Mouse (Mus musculus) heart, embryonic 16.5 days (tissue): Measurements from ENCODE around the gene Sulf2. TPM values are rescaled to one million over a fixed set of nuclear protein-coding genes. Genes with fewer than 3 reads are reported as not detected.

Source experiments
- ATAC-seq: fragments of 200-750 bp; cut with Nextera tagmentation; replicated peaks from 2 replicates; pipeline ENCODE4 v1.8.0; 2017; ENCODE audit warnings: moderate number of reproducible peaks; ENCODE audit not compliant: insufficient read depth, low FRiP score; ENCODE audit errors: extremely low read depth
- H3K27ac ChIP-seq: fragments of 300-500 bp; sonication (generic); 2 replicates; pipeline ENCODE4 v1.5.1; 2014; ENCODE audit warnings: mild to moderate bottlenecking, low read length, control low read depth, moderate library complexity
- H3K27me3 ChIP-seq: fragments of 300-500 bp; sonication (generic); 2 replicates; pipeline ENCODE4 v1.6.1; 2014; ENCODE audit warnings: low read length, mixed read lengths; ENCODE audit not compliant: control insufficient read depth, insufficient read depth
- H3K36me3 ChIP-seq: fragments of 300-500 bp; sonication (generic); 2 replicates; pipeline ENCODE4 v1.6.1; 2014; ENCODE audit not compliant: control insufficient read depth, insufficient read depth
- H3K4me1 ChIP-seq: fragments of 300-500 bp; sonication (generic); 2 replicates; pipeline ENCODE4 v1.6.1; 2014; ENCODE audit warnings: low read length, mixed read lengths; ENCODE audit not compliant: control insufficient read depth, insufficient read depth
- H3K4me2 ChIP-seq: fragments of 300-500 bp; sonication (generic); 2 replicates; pipeline ENCODE4 v1.6.1; 2014; ENCODE audit warnings: low read depth, mild to moderate bottlenecking, control low read depth, low read length
- H3K4me3 ChIP-seq: fragments of 300-500 bp; sonication (generic); 2 replicates; pipeline ENCODE4 v1.5.1; 2014; ENCODE audit warnings: mild to moderate bottlenecking, control low read depth, low read length
- H3K9ac ChIP-seq: fragments of 300-500 bp; sonication (generic); 2 replicates; pipeline ENCODE4 v1.6.1; 2014; ENCODE audit warnings: low read length, control low read depth
- H3K9me3 ChIP-seq: fragments of 300-500 bp; sonication (generic); replicated peaks from 2 replicates; pipeline ENCODE4 v1.6.1; 2016; ENCODE audit warnings: low read length; ENCODE audit not compliant: control insufficient read depth
- WGBS: fragments of 180-500 bp; shearing (Covaris S2); extraction: QIAGEN DNeasy Blood & Tissue Kit; methylation state at CpG from one replicate; pipeline ENCODE4 v1.1.7; 2014; 5-methylcytosine and 5-hydroxymethylcytosine counted together
- polyA plus RNA-seq: library from polyadenylated mRNA; unstranded; fragments of >200 nt; fragmentation: Nextera tagmentation; extraction: Ambion mirVana; gene quantifications from 2 replicates; pipeline ENCODE4 v1.2.1, GENCODE M21; 2015

The Sulf2 gene
- polyA plus RNA-seq, 1 experiment from 2014 or later, result 61.8 TPM

DNA sequence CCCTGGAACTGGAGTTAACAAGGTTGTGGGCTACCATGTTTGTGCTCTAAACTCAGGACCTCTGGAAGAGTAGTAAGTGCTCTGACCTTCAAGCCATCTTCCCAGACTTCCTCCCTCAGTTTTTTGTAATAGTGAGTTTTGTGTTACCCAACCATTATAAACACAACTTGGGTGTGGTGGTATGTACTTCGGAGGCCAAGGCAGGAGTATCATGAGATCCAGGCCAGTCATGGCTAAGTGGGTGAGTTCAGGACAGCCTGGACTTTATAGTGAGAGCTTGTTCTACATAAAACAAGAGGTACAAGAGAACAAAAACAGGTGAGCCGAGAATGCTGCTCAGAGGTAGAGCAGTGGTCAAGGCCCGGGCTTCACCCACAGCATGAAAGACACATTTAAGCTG, 127.6 kb downstream of the Sulf2 start:
- no peaks in the 10 kb centered on the region for H3K27me3 ChIP-seq
- H3K4me2 ChIP-seq, result no peak overlapping the region
- no peak overlapping the region for H3K9ac ChIP-seq
- WGBS, result 94% methylated on average over 3 of the region's 3 CpGs
- ATAC-seq, result no peak
- H3K4me3 ChIP-seq, result no peak overlapping the region
- H3K36me3 ChIP-seq, result no peaks in the 10 kb centered on the region
- H3K9me3 ChIP-seq, result no peaks in the 10 kb centered on the region
- no peak overlapping the region for H3K27ac ChIP-seq
- H3K4me1 ChIP-seq, result peaks cover 26% of the 10 kb centered on the region

DNA sequence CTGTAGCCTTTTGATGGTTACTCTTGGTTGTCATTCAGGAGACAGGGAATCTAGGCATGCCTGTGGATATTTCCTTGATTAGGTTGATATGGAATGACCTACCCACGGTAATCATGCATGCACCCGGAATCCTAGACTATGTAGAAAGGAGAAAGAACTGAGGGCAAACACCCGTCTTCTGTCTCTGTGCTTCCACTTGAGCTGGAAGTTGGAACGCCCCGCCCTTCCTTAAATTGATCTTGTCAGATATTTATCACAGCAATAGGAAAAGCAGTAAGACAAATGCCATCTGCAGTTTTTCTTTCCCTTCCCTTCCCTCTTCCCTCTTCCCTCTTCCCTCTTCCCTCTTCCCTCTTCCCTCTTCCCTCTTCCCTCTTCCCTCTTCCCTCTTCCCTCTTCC, 129.5 kb downstream of the Sulf2 start:
- H3K9ac ChIP-seq, result no peak overlapping the region
- H3K9me3 ChIP-seq, result no peaks in the 10 kb centered on the region
- no peak overlapping the region for H3K4me2 ChIP-seq
- H3K27ac ChIP-seq, result no peak overlapping the region
- WGBS, result 71% methylated on average over 5 of the region's 5 CpGs
- ATAC-seq, result no peak
- no peak overlapping the region for H3K4me3 ChIP-seq
- H3K36me3 ChIP-seq, result no peaks in the 10 kb centered on the region
- peaks cover 35% of the 10 kb centered on the region for H3K4me1 ChIP-seq
- H3K27me3 ChIP-seq, result no peaks in the 10 kb centered on the region

DNA sequence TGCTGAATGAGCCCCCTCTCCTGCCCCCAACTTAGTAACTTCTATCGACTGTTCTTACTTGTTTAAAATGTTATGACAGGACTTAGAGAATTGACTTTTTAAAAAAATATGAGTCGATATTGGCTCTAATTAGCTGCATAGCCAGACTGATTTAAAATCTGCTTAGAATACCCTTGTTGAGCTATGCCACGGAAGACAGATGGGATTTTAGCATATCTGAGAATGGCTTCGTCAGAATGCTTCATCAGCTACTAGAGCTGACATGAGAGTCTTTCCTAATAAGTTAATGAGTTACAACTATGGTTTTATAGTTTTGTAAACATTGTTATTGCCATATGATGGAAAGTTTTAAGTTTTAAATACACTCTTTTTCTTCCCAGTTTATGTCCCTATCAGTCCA, 130.8 kb downstream of the Sulf2 start:
- Histone ChIP-seq H3K4me2 (no peak overlapping the region), H3K36me3 (no peaks in the 10 kb centered on the region), H3K4me3 (no peak overlapping the region), H3K4me1 (peaks cover 27% of the 10 kb centered on the region), H3K9me3 (no peaks in the 10 kb centered on the region), H3K27me3 (no peaks in the 10 kb centered on the region), H3K27ac (no peak overlapping the region), H3K9ac (no peak overlapping the region)
- 81% methylated on average over 4 of the region's 4 CpGs for WGBS
- ATAC-seq, result no peak

DNA sequence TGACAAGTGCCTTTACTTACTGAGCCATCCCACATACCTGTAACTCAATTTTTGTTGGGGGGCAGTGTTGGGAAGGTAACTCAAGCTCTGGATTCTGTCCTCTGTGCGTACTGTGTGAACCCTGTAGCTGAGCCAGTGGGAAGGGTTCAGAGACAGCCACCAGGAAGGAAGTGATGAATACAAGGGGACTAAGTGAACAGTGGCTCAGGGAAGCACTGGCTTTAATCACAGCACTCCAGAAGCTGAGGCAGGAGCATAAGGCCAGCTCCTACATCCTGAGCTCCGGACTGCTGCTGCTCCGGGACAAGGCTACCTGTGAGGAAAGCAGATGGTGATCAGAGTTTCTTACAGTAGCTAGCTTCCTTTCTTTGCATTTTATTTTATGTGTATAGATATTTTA, 131.4 kb downstream of the Sulf2 start:
- no peak overlapping the region for H3K4me3 ChIP-seq
- H3K9ac ChIP-seq, result no peak overlapping the region
- no peak overlapping the region for H3K4me2 ChIP-seq
- H3K9me3 ChIP-seq, result no peaks in the 10 kb centered on the region
- no peaks in the 10 kb centered on the region for H3K36me3 ChIP-seq
- ATAC-seq, result no peak
- H3K27ac ChIP-seq, result no peak overlapping the region
- H3K27me3 ChIP-seq, result no peaks in the 10 kb centered on the region
- 75% methylated on average over 3 of the region's 3 CpGs for WGBS
- peaks cover 24% of the 10 kb centered on the region for H3K4me1 ChIP-seq

Other genes starting within 250 kb of the Sulf2 start
- 9.5 and 9.9 TPM in 2 replicates for gene Ncoa3, start 163.0 kb downstream of the Sulf2 start, polyA plus RNA-seq